Mouse (Mus musculus): ENCODE measurements around the gene Emc10. TPM values are rescaled to one million over a fixed set of nuclear protein-coding genes. Genes with fewer than 3 reads are reported as not detected.

Emc10 gene
- polyA plus RNA-seq, 2 experiments = 151 to 182 TPM

- H3K4me1 ChIP-seq (ENCODE audit: control insufficient read depth, insufficient read depth, low read length) = peaks cover 13% of the 10 kb centered on the region; the same call in 1 of the 2 replicates
- DNase-seq (ENCODE audit: low spot score) (no peak), ATAC-seq (ENCODE audit: low FRiP score, low read depth) (no peak)
- no peaks in the 10 kb centered on the region for H3K9me3 ChIP-seq (ENCODE audit: control insufficient read depth, low read length)
- no peak for TF ChIP-seq POLR2A (IDR thresholded peaks at IDR 0.05; ENCODE audit: borderline replicate concordance, extremely low read depth, insufficient read depth, insufficient read length)
- no peak overlapping the region for H3K9ac ChIP-seq (ENCODE audit: low read depth, low read length, severe bottlenecking)
- H3K27ac ChIP-seq (replicated peaks; ENCODE audit: low read depth, low read length) = no peak overlapping the region
- WGBS = 84% methylated on average over 7 of the region's 7 CpGs
- no peaks in the 10 kb centered on the region for H3K27me3 ChIP-seq (ENCODE audit: control insufficient read depth, insufficient read depth, low read length)
- peaks cover 39% of the 10 kb centered on the region for H3K36me3 ChIP-seq (ENCODE audit: control insufficient read depth, insufficient read depth, low read length)
- peak overlapping the region; percentile 87; the same call in 1 of the 2 replicates for H3K4me2 ChIP-seq (replicated peaks; ENCODE audit: low read depth, low read length, severe bottlenecking)
- 0 out of 2 replicates have a peak overlapping the region, but pooled peaks have one; percentile 73 for H3K4me3 ChIP-seq (replicated peaks; ENCODE audit: low read length)
Measured at GRCm38 (mm10) chr7:44495086-44495485, 1.2 kb downstream of the Emc10 start.

GRCm38 (mm10) chr7:44494681-44495080 lies 1.6 kb downstream of the Emc10 start:
- no peak overlapping the region for H3K27ac ChIP-seq (replicated peaks; ENCODE audit: low read depth, low read length)
- TF ChIP-seq POLR2A (IDR thresholded peaks at IDR 0.05; ENCODE audit: borderline replicate concordance, extremely low read depth, insufficient read depth, insufficient read length) = no peak
- no peaks in the 10 kb centered on the region for H3K9me3 ChIP-seq (ENCODE audit: control insufficient read depth, low read length)
- H3K27me3 ChIP-seq (ENCODE audit: control insufficient read depth, insufficient read depth, low read length) = no peaks in the 10 kb centered on the region
- H3K4me2 ChIP-seq (replicated peaks; ENCODE audit: low read depth, low read length, severe bottlenecking) = 0 out of 2 replicates have a peak overlapping the region, but pooled peaks have one; percentile 87
- ATAC-seq (ENCODE audit: low FRiP score, low read depth) (no peak), DNase-seq (ENCODE audit: low spot score) (no peak)
- H3K9ac ChIP-seq (ENCODE audit: low read depth, low read length, severe bottlenecking) = no peak overlapping the region
- H3K4me3 ChIP-seq (replicated peaks; ENCODE audit: low read length) = no peak overlapping the region
- H3K4me1 ChIP-seq (ENCODE audit: control insufficient read depth, insufficient read depth, low read length) = peaks cover 13% of the 10 kb centered on the region; the same call in 1 of the 2 replicates
- H3K36me3 ChIP-seq (ENCODE audit: control insufficient read depth, insufficient read depth, low read length) = peaks cover 43% of the 10 kb centered on the region
- WGBS = 96% methylated on average over 12 of the region's 12 CpGs

- Histone ChIP-seq H3K9me3 (ENCODE audit: control insufficient read depth, low read length) (no peaks in the 10 kb centered on the region), H3K4me2 (replicated peaks; ENCODE audit: low read depth, low read length, severe bottlenecking) (no peak overlapping the region), H3K27ac (replicated peaks; ENCODE audit: low read depth, low read length) (no peak overlapping the region), H3K36me3 (ENCODE audit: control insufficient read depth, insufficient read depth, low read length) (peaks cover 59% of the 10 kb centered on the region), H3K4me1 (ENCODE audit: control insufficient read depth, insufficient read depth, low read length) (peaks cover 11% of the 10 kb centered on the region; the same call in 1 of the 2 replicates), H3K4me3 (replicated peaks; ENCODE audit: low read length) (no peak overlapping the region), H3K9ac (ENCODE audit: low read depth, low read length, severe bottlenecking) (no peak overlapping the region), H3K27me3 (ENCODE audit: control insufficient read depth, insufficient read depth, low read length) (no peaks in the 10 kb centered on the region)
- 92% methylated on average over 21 of the region's 21 CpGs for WGBS
- TF ChIP-seq POLR2A (IDR thresholded peaks at IDR 0.05; ENCODE audit: borderline replicate concordance, extremely low read depth, insufficient read depth, insufficient read length) = no peak
- no peak for DNase-seq (ENCODE audit: low spot score)
- no peak for ATAC-seq (ENCODE audit: low FRiP score, low read depth)
Measured at GRCm38 (mm10) chr7:44492166-44492826, 4.0 kb downstream of the Emc10 start.

GRCm38 (mm10) chr7:44491391-44491790 lies 4.9 kb downstream of the Emc10 start:
- ATAC-seq (ENCODE audit: low FRiP score, low read depth) = no peak
- Histone ChIP-seq H3K27me3 (ENCODE audit: control insufficient read depth, insufficient read depth, low read length) (no peaks in the 10 kb centered on the region), H3K4me3 (replicated peaks; ENCODE audit: low read length) (no peak overlapping the region), H3K27ac (replicated peaks; ENCODE audit: low read depth, low read length) (no peak overlapping the region), H3K9me3 (ENCODE audit: control insufficient read depth, low read length) (no peaks in the 10 kb centered on the region), H3K4me1 (ENCODE audit: control insufficient read depth, insufficient read depth, low read length) (peaks cover 6% of the 10 kb centered on the region; the same call in 1 of the 2 replicates), H3K36me3 (ENCODE audit: control insufficient read depth, insufficient read depth, low read length) (peaks cover 59% of the 10 kb centered on the region), H3K9ac (ENCODE audit: low read depth, low read length, severe bottlenecking) (no peak overlapping the region), H3K4me2 (replicated peaks; ENCODE audit: low read depth, low read length, severe bottlenecking) (no peak overlapping the region)
- DNase-seq (ENCODE audit: low spot score) = no peak
- 98% methylated on average over 5 of the region's 5 CpGs for WGBS
- TF ChIP-seq POLR2A (IDR thresholded peaks at IDR 0.05; ENCODE audit: borderline replicate concordance, extremely low read depth, insufficient read depth, insufficient read length) = no peak

GRCm38 (mm10) chr7:44490281-44490680 lies 6.0 kb downstream of the Emc10 start:
- H3K36me3 ChIP-seq (ENCODE audit: control insufficient read depth, insufficient read depth, low read length) = peaks cover 59% of the 10 kb centered on the region
- DNase-seq (ENCODE audit: low spot score) (no peak), ATAC-seq (ENCODE audit: low FRiP score, low read depth) (no peak)
- H3K27ac ChIP-seq (replicated peaks; ENCODE audit: low read depth, low read length) = no peak overlapping the region
- H3K9me3 ChIP-seq (ENCODE audit: control insufficient read depth, low read length) = no peaks in the 10 kb centered on the region
- H3K4me1 ChIP-seq (ENCODE audit: control insufficient read depth, insufficient read depth, low read length) = peaks cover 2% of the 10 kb centered on the region; the same call in 1 of the 2 replicates
- no peak overlapping the region for H3K4me3 ChIP-seq (replicated peaks; ENCODE audit: low read length)
- WGBS = 92% methylated on average over 4 of the region's 4 CpGs
- H3K4me2 ChIP-seq (replicated peaks; ENCODE audit: low read depth, low read length, severe bottlenecking) = no peak overlapping the region
- no peak for TF ChIP-seq POLR2A (IDR thresholded peaks at IDR 0.05; ENCODE audit: borderline replicate concordance, extremely low read depth, insufficient read depth, insufficient read length)
- H3K27me3 ChIP-seq (ENCODE audit: control insufficient read depth, insufficient read depth, low read length) = no peaks in the 10 kb centered on the region
- H3K9ac ChIP-seq (ENCODE audit: low read depth, low read length, severe bottlenecking) = no peak overlapping the region
